Mouse (Mus musculus): ENCODE measurements around the gene Syn2. TPM values are rescaled to one million over a fixed set of nuclear protein-coding genes. Genes with fewer than 3 reads are reported as not detected.

The Syn2 gene
- polyA plus RNA-seq, 1 experiment from 2014 or later: 23.3 TPM

DNA sequence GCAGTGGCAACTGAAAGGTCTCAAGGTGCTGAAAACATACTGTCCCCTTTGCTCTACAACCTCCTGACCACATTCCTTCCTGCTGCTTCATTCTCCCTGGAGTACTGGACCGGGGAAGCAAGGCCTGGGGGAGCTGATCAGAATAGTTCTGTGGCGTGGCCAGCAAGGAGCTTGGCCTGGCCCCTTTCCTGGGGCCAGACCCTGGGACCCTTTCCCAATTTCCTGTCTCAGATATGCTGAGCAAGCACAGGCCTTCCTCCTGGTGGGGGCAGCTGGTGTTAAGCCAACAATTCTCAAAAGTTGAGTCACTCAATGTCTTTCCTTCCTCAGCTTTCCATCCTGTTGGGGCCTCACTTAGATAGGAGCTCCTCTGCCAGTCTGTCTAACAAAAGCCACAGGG is 135.4 kb downstream of the Syn2 start:
- Histone ChIP-seq H3K9ac (ENCODE audit: low read length) (no peak overlapping the region), H3K27ac (ENCODE audit: low read depth, low read length) (no peak overlapping the region), H3K27me3 (replicated peaks; ENCODE audit: control insufficient read depth, insufficient read depth, low read length) (no peaks in the 10 kb centered on the region), H3K4me1 (ENCODE audit: control insufficient read depth, insufficient read depth, low read length) (no peaks in the 10 kb centered on the region), H3K9me3 (replicated peaks; ENCODE audit: control insufficient read depth, low read length) (no peaks in the 10 kb centered on the region), H3K36me3 (ENCODE audit: control insufficient read depth, insufficient read depth, low read length) (no peaks in the 10 kb centered on the region), H3K4me3 (ENCODE audit: low read depth, low read length) (no peak overlapping the region), H3K4me2 (ENCODE audit: low read length) (no peak overlapping the region)
- ATAC-seq (no peak), DNase-seq (ENCODE audit: low spot score) (no peak)
- WGBS: 85% methylated on average over 2 of the region's 2 CpGs

- no peak overlapping the region for H3K27ac ChIP-seq (ENCODE audit: low read depth, low read length)
- H3K9ac ChIP-seq (ENCODE audit: low read length): no peak overlapping the region
- no peak overlapping the region for H3K4me2 ChIP-seq (ENCODE audit: low read length)
- ATAC-seq (no peak), DNase-seq (ENCODE audit: low spot score) (no peak)
- no peaks in the 10 kb centered on the region for H3K27me3 ChIP-seq (replicated peaks; ENCODE audit: control insufficient read depth, insufficient read depth, low read length)
- WGBS: 64% methylated on average over 3 of the region's 3 CpGs
- H3K9me3 ChIP-seq (replicated peaks; ENCODE audit: control insufficient read depth, low read length): no peaks in the 10 kb centered on the region
- no peaks in the 10 kb centered on the region for H3K4me1 ChIP-seq (ENCODE audit: control insufficient read depth, insufficient read depth, low read length)
- no peaks in the 10 kb centered on the region for H3K36me3 ChIP-seq (ENCODE audit: control insufficient read depth, insufficient read depth, low read length)
- H3K4me3 ChIP-seq (ENCODE audit: low read depth, low read length): no peak overlapping the region
These were observed 136.6 kb downstream of the Syn2 start for GRCm38 (mm10) chr6:115271326-115271725.

DNA sequence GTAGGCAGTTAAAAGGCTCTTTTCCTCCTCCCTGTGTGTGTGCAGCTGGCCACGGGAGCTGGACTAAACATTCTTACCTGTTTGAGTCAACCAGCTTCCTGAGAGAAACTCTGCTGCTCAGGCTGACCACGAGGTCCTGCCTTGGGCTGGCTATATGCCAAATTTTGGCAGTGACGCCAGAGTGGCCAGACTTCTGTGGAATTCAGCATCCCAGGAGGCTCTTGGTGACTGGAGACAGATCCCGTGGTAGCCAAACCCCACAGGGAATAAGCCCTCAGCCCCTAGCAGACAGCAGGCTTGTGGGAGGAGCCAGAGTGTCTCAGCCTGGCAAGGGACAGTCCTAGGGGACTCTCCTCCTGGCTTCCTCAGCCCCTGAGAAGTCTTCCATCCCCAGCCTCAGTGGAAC is 137.2 kb downstream of the Syn2 start:
- Histone ChIP-seq H3K4me3 (ENCODE audit: low read depth, low read length) (no peak overlapping the region), H3K9ac (ENCODE audit: low read length) (no peak overlapping the region), H3K4me2 (ENCODE audit: low read length) (no peak overlapping the region), H3K27me3 (replicated peaks; ENCODE audit: control insufficient read depth, insufficient read depth, low read length) (no peaks in the 10 kb centered on the region), H3K36me3 (ENCODE audit: control insufficient read depth, insufficient read depth, low read length) (no peaks in the 10 kb centered on the region), H3K9me3 (replicated peaks; ENCODE audit: control insufficient read depth, low read length) (no peaks in the 10 kb centered on the region), H3K27ac (ENCODE audit: low read depth, low read length) (no peak overlapping the region), H3K4me1 (ENCODE audit: control insufficient read depth, insufficient read depth, low read length) (no peaks in the 10 kb centered on the region)
- ATAC-seq (no peak), DNase-seq (ENCODE audit: low spot score) (peak; percentile 41)
- 14% methylated on average over 4 of the region's 4 CpGs for WGBS

DNA sequence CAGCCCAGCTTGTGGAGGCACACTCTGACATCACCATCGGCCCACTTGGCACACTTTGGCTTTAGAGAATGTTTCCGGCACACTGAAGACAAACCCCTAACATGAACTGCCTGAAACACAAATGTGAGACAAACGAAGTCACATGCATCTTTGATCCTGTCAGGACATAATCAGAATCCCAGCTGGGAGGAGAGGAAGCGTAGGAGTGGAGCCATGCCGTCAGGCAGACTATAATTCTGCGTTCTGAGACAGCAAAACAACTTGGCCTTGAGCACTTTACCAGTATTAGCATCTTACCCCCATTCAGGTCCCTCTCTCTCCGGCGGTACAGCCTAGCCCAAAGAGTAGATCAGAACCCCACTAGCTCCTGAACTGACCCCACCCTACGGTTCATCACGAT is 138.6 kb downstream of the Syn2 start:
- H3K27me3 ChIP-seq (replicated peaks; ENCODE audit: control insufficient read depth, insufficient read depth, low read length): no peaks in the 10 kb centered on the region
- ATAC-seq: no peak
- H3K4me1 ChIP-seq (ENCODE audit: control insufficient read depth, insufficient read depth, low read length): no peaks in the 10 kb centered on the region
- H3K36me3 ChIP-seq (ENCODE audit: control insufficient read depth, insufficient read depth, low read length): no peaks in the 10 kb centered on the region
- no peak overlapping the region for H3K27ac ChIP-seq (ENCODE audit: low read depth, low read length)
- whole genome bisulfite sequencing: 85% methylated on average over 10 of the region's 10 CpGs
- DNase-seq (ENCODE audit: low spot score): no peak
- no peak overlapping the region for H3K4me2 ChIP-seq (ENCODE audit: low read length)
- H3K9me3 ChIP-seq (replicated peaks; ENCODE audit: control insufficient read depth, low read length): no peaks in the 10 kb centered on the region
- H3K9ac ChIP-seq (ENCODE audit: low read length): no peak overlapping the region
- H3K4me3 ChIP-seq (ENCODE audit: low read depth, low read length): no peak overlapping the region

GRCm38 (mm10) chr6:115274705-115275104 is 140.0 kb downstream of the Syn2 start:
- no peak overlapping the region for H3K9ac ChIP-seq (ENCODE audit: low read length)

GRCm38 (mm10) chr6:115275116-115275815 is 140.6 kb downstream of the Syn2 start:
- Histone ChIP-seq H3K4me1 (ENCODE audit: control insufficient read depth, insufficient read depth, low read length) (no peaks in the 10 kb centered on the region), H3K27me3 (replicated peaks; ENCODE audit: control insufficient read depth, insufficient read depth, low read length) (no peaks in the 10 kb centered on the region), H3K27ac (ENCODE audit: low read depth, low read length) (no peak overlapping the region), H3K9ac (ENCODE audit: low read length) (no peak overlapping the region), H3K4me2 (ENCODE audit: low read length) (no peak overlapping the region), H3K4me3 (ENCODE audit: low read depth, low read length) (no peak overlapping the region), H3K9me3 (replicated peaks; ENCODE audit: control insufficient read depth, low read length) (no peaks in the 10 kb centered on the region), H3K36me3 (ENCODE audit: control insufficient read depth, insufficient read depth, low read length) (no peaks in the 10 kb centered on the region)
- ATAC-seq (no peak), DNase-seq (ENCODE audit: low spot score) (no peak)
- 84% methylated on average over 10 of the region's 10 CpGs for WGBS

More at GRCm38 (mm10) chr6:115274705-115275104, 140.0 kb downstream of the Syn2 start:
- H3K4me1 ChIP-seq (ENCODE audit: control insufficient read depth, insufficient read depth, low read length): no peaks in the 10 kb centered on the region
- ATAC-seq (no peak), DNase-seq (ENCODE audit: low spot score) (no peak)
- H3K9me3 ChIP-seq (replicated peaks; ENCODE audit: control insufficient read depth, low read length): no peaks in the 10 kb centered on the region
- 58% methylated on average over 9 of the region's 9 CpGs for WGBS
- no peaks in the 10 kb centered on the region for H3K36me3 ChIP-seq (ENCODE audit: control insufficient read depth, insufficient read depth, low read length)
- H3K27ac ChIP-seq (ENCODE audit: low read depth, low read length): no peak overlapping the region
- no peak overlapping the region for H3K4me3 ChIP-seq (ENCODE audit: low read depth, low read length)
- no peaks in the 10 kb centered on the region for H3K27me3 ChIP-seq (replicated peaks; ENCODE audit: control insufficient read depth, insufficient read depth, low read length)
- no peak overlapping the region for H3K4me2 ChIP-seq (ENCODE audit: low read length)

GRCm38 (mm10) chr6:115278086-115278485 is 143.4 kb downstream of the Syn2 start:
- Histone ChIP-seq H3K4me1 (ENCODE audit: control insufficient read depth, insufficient read depth, low read length) (no peaks in the 10 kb centered on the region), H3K4me2 (ENCODE audit: low read length) (no peak overlapping the region), H3K27me3 (replicated peaks; ENCODE audit: control insufficient read depth, insufficient read depth, low read length) (no peaks in the 10 kb centered on the region), H3K9me3 (replicated peaks; ENCODE audit: control insufficient read depth, low read length) (no peaks in the 10 kb centered on the region), H3K4me3 (ENCODE audit: low read depth, low read length) (no peak overlapping the region), H3K27ac (ENCODE audit: low read depth, low read length) (no peak overlapping the region), H3K36me3 (ENCODE audit: control insufficient read depth, insufficient read depth, low read length) (0 out of 2 replicates have a peak, but pooled peaks cover 3% of the 10 kb centered on the region), H3K9ac (ENCODE audit: low read length) (no peak overlapping the region)
- WGBS: 82% methylated on average over 8 of the region's 8 CpGs
- no peak for DNase-seq (ENCODE audit: low spot score)
- no peak for ATAC-seq

DNA sequence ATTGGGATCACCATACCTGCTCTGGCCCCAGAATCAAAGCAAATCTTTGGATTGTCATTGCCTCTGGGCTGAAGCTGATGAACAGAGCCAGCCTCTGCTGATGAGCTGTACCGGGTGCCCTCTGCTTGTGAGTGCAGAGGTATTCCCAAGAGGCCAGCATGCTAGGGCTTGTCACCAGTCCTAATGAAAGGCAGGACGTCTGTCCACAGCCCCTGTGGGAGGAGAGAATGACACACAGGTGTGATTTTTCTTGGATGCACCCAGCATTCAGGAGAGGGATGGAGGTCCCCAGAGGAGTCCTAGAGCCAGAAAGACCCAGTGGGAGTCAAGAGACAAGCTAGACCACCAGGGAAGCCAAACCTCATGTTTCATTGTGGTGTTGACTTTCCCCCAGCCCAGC is 144.9 kb downstream of the Syn2 start:
- H3K4me3 ChIP-seq (ENCODE audit: low read depth, low read length): no peak overlapping the region
- no peaks in the 10 kb centered on the region for H3K4me1 ChIP-seq (ENCODE audit: control insufficient read depth, insufficient read depth, low read length)
- ATAC-seq (no peak), DNase-seq (ENCODE audit: low spot score) (no peak)
- no peaks in the 10 kb centered on the region for H3K9me3 ChIP-seq (replicated peaks; ENCODE audit: control insufficient read depth, low read length)
- no peak overlapping the region for H3K27ac ChIP-seq (ENCODE audit: low read depth, low read length)
- no peak overlapping the region for H3K9ac ChIP-seq (ENCODE audit: low read length)
- 0 out of 2 replicates have a peak, but pooled peaks cover 3% of the 10 kb centered on the region for H3K36me3 ChIP-seq (ENCODE audit: control insufficient read depth, insufficient read depth, low read length)
- no peak overlapping the region for H3K4me2 ChIP-seq (ENCODE audit: low read length)
- 75% methylated on average over 2 of the region's 2 CpGs for WGBS
- H3K27me3 ChIP-seq (replicated peaks; ENCODE audit: control insufficient read depth, insufficient read depth, low read length): no peaks in the 10 kb centered on the region

DNA sequence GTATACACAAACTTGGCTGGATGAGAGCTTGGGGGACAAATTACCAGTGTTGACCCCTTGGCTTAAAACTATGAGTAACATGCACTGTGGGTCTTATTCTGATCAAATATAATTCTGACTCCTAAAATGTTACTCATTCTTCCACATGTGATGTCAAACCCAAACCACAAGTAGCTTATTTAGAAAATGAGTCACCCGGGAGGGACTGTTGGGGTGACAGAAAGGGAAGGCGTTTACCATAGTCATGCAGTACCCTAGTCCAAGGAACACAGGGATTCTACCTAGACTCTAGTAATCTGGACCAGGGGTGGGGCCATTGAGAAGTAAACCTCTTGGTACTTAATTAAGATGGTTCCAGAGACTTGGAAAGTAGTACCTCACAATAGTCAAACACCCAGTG is 149.5 kb downstream of the Syn2 start:
- WGBS: 91% methylated on average over 2 of the region's 2 CpGs

More for the DNA sequence above, 149.5 kb downstream of the Syn2 start:
- H3K27me3 ChIP-seq (replicated peaks; ENCODE audit: control insufficient read depth, insufficient read depth, low read length): no peaks in the 10 kb centered on the region
- H3K36me3 ChIP-seq (ENCODE audit: control insufficient read depth, insufficient read depth, low read length): 0 out of 2 replicates have a peak, but pooled peaks cover 3% of the 10 kb centered on the region
- no peaks in the 10 kb centered on the region for H3K4me1 ChIP-seq (ENCODE audit: control insufficient read depth, insufficient read depth, low read length)
- no peak for ATAC-seq
- H3K9ac ChIP-seq (ENCODE audit: low read length): no peak overlapping the region
- H3K4me3 ChIP-seq (ENCODE audit: low read depth, low read length): no peak overlapping the region
- no peaks in the 10 kb centered on the region for H3K9me3 ChIP-seq (replicated peaks; ENCODE audit: control insufficient read depth, low read length)
- DNase-seq (ENCODE audit: low spot score): no peak
- no peak overlapping the region for H3K27ac ChIP-seq (ENCODE audit: low read depth, low read length)
- H3K4me2 ChIP-seq (ENCODE audit: low read length): no peak overlapping the region
